Comparison of ENCODE assay signal across 22 mouse cellular contexts in genomic region chr6:50531003-50531402, GRCm38 (mm10).
"Had no signal": no experiment of that assay in that cellular context is flagged by ENCODE, and none has a peak within 500 bp of the region (broad histone marks: within the 10 kb centered on the region; RNA-seq: fewer than 3 reads in every experiment).

No protein-coding gene starts in this region.

- DNase-seq: kidney, adult 8-10 months; kidney, postnatal 10 days; kidney, postnatal 4 days; layer of hippocampus, adult 9-11 months; liver, embryonic 13.5 days; lung, adult 2 months; lung, postnatal 14 days; lung, postnatal 4 days; midbrain, embryonic 14.5 days; right cerebral cortex, adult 18-20 months; right cerebral cortex, postnatal 14 days; right cerebral cortex, postnatal 4 days; thymus, adult 2 months; thymus, postnatal 14 days; thymus, postnatal 4 days had no signal

- H3K27ac ChIP-seq: layer of hippocampus, adult 2 months; liver, embryonic 13.5 days; midbrain, embryonic 10.5 days; neural tube, embryonic 12.5 days; neural tube, embryonic 15.5 days; stomach, postnatal 0 days had no signal

- ATAC-seq: intestine, postnatal 0 days had no signal

- H3K4me1 ChIP-seq: liver, embryonic 13.5 days; midbrain, embryonic 10.5 days; neural tube, embryonic 12.5 days had no signal

- H3K9ac ChIP-seq: kidney, embryonic 15.5 days; liver, embryonic 13.5 days; neural tube, embryonic 12.5 days; neural tube, embryonic 15.5 days had no signal

- H3K27me3 ChIP-seq: kidney, embryonic 15.5 days; neural tube, embryonic 12.5 days; neural tube, embryonic 15.5 days had no signal

- H3K9me3 ChIP-seq: kidney, embryonic 15.5 days; liver, embryonic 13.5 days; midbrain, embryonic 10.5 days; neural tube, embryonic 12.5 days; neural tube, embryonic 15.5 days had no signal

- H3K4me3 ChIP-seq: kidney, embryonic 15.5 days; layer of hippocampus, adult 2 months; liver, embryonic 13.5 days; midbrain, embryonic 10.5 days; neural tube, embryonic 12.5 days; neural tube, embryonic 15.5 days had no signal

- H3K4me2 ChIP-seq: kidney, embryonic 15.5 days; liver, embryonic 13.5 days; neural tube, embryonic 12.5 days; neural tube, embryonic 15.5 days had no signal

- H3K36me3 ChIP-seq: kidney, embryonic 15.5 days; liver, embryonic 13.5 days; midbrain, embryonic 10.5 days; neural tube, embryonic 12.5 days; neural tube, embryonic 15.5 days had no signal
